Mouse (Mus musculus): Measurements from ENCODE around the gene Fam43a. TPM values are rescaled to one million over a fixed set of nuclear protein-coding genes. Genes with fewer than 3 reads are reported as not detected.

Fam43a gene
- total RNA-seq (2014; fragmentation: Nextera tagmentation) = 7.5 and 9.6 TPM in 2 replicates
- total RNA-seq (2017) = 7.2 and 11.9 TPM in 2 replicates

DNA sequence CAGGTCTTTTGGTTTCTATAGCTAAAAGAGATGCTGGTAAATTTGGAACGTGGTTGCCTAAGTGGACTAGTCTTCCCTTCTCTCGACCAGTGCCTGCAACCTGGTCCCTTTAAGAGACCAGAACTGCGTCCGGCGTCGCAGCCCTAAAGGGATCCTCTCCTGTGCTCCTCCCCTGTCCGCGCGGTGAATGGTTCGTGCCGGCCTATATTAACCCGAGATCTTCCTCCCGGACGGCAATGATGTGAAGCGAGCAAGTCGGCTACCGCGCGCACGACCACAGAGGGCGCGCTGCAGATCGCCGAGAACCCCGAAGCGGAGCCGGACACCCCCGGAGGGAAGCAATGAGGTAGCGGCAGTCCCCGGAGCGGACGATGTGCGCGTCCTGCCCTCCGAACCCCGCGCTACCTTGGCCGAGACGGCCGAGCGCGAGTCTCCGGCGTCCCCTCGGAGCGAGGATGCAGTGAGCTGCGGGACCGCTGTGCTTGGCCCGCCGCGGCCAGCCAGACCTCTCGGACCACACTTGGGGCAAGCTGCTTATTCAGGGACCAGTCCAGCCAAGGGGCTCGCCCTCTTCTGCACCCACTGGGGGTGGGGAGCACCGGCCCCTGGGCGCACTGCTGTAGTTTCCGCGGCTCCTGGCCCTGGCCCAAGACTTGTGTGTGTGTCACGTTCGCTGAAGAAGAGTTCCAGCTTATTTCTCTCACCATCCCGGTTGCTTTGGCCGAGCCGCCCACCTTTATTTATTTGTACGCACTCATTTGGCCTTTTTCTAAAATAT, at the start of gene Fam43a:
Gene Fam43a (plus strand): TSS at position 233 of the 778 bp plus-strand sequence.
- peak; percentile 56 for ATAC-seq (replicated peaks; ENCODE audit: poor library complexity, severe bottlenecking)

- peak; percentile 87 for ATAC-seq (replicated peaks; ENCODE audit: poor library complexity, severe bottlenecking)
Measured at GRCm38 (mm10) chr16:30549966-30550747, 49.4 kb upstream of the Fam43a start.

- peak; percentile 40 for ATAC-seq (replicated peaks; ENCODE audit: poor library complexity, severe bottlenecking)
Measured at GRCm38 (mm10) chr16:30550748-30551192, 48.8 kb upstream of the Fam43a start, which contains the start of gene Tmem44. TSS of gene Tmem44 (minus strand) at chr16:30550842.

DNA sequence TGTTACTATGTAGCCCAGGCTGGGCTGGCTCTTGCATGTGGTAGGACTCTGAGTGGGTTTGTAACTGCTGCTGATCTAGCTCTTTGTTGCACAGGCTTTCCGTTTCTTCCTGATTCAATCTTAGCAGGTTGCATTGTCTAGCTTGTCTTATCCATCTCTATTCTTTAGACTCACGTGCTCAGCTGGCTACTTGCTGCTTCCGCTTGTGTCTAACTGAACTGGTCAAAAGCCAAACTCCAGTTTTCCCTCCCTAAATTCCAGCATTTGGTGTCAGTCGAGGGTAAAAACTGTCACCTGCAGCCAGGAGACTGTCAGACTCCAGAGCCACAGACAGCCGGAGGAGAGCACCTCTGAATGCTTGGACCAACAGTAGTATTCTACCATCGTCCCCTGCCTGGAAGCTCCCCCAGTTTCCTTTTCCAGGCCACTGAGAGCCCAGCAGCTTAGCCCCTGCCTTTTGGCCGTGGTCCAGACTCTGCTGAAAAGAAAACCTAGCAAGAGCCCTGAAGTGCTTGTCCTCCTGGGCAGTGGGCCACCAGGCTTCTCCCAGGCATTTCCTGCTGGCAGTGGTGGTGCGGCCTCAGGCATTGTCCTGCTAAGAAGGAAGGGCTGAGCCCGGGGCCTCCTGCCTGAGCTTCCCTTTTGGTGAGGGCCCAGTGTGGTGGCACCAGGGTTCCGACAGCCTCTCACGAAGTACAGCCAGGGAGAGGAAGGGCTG, 46.7 kb upstream of the Fam43a start:
- peak; percentile 26; the same call in 1 of the 2 replicates for ATAC-seq (replicated peaks; ENCODE audit: poor library complexity, severe bottlenecking)

GRCm38 (mm10) chr16:30554109-30554508, 45.4 kb upstream of the Fam43a start:
- ATAC-seq (replicated peaks; ENCODE audit: poor library complexity, severe bottlenecking) = no peak

- ATAC-seq (replicated peaks; ENCODE audit: poor library complexity, severe bottlenecking) = no peak
Measured at GRCm38 (mm10) chr16:30559312-30559992, 40.1 kb upstream of the Fam43a start.

DNA sequence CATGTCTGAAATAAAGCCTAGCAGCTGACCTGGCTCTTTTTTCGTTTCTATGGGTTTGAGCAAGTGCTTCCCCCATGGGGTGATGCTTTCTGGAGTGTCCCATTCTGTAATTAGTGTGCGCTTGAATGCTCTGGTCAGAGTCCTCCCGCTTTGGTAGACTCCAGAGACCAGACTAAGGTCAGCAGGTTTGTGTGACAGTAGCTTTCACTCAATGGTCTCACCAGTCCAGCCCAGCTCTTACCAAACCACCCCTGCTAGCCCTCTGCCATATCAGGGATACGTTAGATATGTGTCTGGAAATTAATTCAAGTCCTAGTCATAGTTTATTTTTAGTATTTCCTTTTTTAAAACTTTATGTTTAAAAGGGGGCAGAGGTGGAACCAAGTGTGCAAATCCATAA, 38.9 kb upstream of the Fam43a start:
- no peak for ATAC-seq (replicated peaks; ENCODE audit: poor library complexity, severe bottlenecking)

GRCm38 (mm10) chr16:30565631-30566030, 33.9 kb upstream of the Fam43a start:
- no peak for ATAC-seq (replicated peaks; ENCODE audit: poor library complexity, severe bottlenecking)

DNA sequence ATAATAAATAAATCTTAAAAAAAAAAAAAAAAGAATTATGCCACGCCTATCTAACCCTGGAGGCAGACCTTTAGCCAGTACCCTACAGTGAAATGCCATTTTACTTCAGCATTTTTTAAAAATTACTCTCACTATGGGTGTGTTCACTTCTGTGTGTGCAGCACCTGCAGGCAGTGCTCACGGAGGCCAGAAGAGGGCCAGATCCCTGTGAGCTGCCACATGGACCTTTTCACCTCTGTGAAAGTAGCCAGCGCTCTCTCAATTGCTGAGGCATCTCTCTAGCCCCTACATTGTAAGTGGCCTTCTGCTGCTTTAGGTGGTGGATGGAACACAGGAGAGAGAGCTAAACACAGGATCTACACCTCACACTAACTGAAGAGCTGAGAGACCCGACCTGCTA, 29.4 kb upstream of the Fam43a start:
- ATAC-seq (replicated peaks; ENCODE audit: poor library complexity, severe bottlenecking) = no peak

DNA sequence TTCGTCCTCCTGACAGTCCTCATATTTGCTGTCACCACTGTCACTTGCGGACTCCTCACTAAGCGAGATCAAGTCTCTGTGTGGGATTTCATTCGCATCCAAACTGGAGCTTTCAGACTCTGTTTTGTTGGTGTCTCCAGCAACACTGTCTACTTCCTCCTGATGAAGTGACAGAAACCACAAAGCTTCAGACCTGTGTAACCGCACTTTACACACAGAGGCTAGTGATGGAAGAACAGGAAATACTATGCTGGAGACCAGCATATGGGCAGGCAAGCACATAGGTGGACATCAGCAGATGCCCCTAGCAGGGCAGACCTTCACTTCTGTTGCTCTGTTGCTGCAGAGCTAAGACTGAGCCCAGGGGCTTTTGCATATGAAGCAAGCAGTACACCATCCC, 28.1 kb upstream of the Fam43a start:
- peak; percentile 62 for ATAC-seq (replicated peaks; ENCODE audit: poor library complexity, severe bottlenecking)

GRCm38 (mm10) chr16:30572239-30572638, 27.3 kb upstream of the Fam43a start:
- ATAC-seq (replicated peaks; ENCODE audit: poor library complexity, severe bottlenecking) = no peak

DNA sequence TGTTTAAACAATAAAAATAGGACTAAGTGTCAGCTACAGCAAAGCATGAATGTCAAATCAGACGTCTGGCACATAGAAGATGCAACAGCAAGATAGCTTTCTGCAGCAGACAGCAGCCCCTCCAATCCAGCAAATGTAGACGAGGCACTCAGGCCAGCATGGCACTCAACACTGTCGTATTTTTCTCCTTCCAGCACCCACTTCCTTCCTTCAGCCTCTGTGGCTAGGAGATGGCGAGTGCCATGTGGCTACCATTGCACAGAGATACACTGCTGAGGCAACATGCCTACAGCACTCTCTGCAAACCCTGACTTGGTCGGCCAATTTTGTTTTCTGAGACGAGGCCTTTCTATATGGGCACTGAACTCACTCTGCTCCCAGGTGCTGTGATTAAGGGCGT, 23.7 kb upstream of the Fam43a start:
- ATAC-seq (replicated peaks; ENCODE audit: poor library complexity, severe bottlenecking) = no peak

DNA sequence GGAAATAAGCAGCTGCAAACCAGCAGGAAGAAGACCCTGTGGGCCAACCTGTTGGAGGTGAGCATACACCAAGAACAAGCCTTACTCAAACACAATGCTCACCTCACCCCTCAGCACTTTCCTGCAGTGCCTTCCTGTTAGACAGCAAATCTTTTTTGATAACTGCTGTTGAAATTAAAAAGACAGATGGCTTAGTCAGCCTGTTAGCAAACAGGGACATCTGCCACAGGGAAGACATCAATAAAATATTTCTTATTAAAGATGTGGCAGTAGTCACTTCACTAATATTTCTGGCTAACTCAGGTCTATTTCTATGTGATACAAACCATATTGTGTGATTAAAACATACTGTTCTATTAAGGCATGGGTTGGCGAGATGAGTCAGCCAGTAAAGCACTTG, 23.1 kb upstream of the Fam43a start:
- no peak for ATAC-seq (replicated peaks; ENCODE audit: poor library complexity, severe bottlenecking)

DNA sequence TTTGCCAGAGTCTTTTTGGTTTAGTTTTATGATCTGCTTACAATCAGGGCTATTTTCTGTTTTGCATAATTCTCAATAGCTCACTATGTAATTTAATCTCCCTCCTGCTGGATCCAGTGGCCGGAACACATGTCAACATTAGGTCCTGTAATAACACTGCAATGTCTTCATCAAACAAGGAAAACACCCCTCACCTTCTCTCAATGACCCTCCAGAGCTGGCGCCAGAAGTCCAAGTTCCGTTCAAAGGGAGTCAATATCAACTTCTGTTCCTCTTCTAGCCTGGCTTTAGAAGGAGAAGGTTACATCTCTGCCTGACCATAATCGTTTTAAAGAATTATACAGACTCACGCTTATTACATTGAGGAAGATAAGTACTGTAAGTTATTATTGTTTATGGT, 18.8 kb upstream of the Fam43a start:
- ATAC-seq (replicated peaks; ENCODE audit: poor library complexity, severe bottlenecking) = no peak

DNA sequence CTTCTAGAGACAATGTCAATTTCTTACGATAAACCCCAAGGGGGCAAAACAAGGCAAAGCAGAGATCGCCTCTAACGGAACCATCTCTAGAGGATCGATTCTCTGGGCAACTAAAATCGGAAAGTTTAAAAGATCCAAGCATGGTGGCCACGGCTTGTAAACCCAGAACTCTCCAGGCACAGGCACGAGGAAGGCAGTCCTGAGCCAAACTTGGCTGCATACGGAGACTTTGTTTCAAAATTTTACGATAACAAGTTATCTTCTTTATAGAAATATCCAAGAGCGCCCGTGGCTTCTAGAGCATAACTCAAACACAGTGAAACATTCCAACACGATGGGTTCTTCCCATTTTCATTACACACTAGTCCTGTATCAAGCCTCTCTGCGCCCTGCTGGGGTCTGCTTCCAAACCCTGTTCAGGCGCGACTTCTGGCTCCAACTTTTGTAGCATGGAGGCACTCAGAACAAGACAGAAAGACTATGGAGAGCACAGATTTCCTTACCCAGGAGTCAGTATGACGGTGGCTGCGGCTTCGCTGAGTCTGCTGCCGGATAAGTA, 12.5 kb upstream of the Fam43a start:
- ATAC-seq (replicated peaks; ENCODE audit: poor library complexity, severe bottlenecking) = no peak; the same call in 1 of the 2 replicates

- peak; percentile 92 for ATAC-seq (replicated peaks; ENCODE audit: poor library complexity, severe bottlenecking)
Measured at GRCm38 (mm10) chr16:30587494-30588327, 11.8 kb upstream of the Fam43a start, which contains the start of gene Lsg1. TSS of gene Lsg1 (minus strand) at chr16:30587592.

DNA sequence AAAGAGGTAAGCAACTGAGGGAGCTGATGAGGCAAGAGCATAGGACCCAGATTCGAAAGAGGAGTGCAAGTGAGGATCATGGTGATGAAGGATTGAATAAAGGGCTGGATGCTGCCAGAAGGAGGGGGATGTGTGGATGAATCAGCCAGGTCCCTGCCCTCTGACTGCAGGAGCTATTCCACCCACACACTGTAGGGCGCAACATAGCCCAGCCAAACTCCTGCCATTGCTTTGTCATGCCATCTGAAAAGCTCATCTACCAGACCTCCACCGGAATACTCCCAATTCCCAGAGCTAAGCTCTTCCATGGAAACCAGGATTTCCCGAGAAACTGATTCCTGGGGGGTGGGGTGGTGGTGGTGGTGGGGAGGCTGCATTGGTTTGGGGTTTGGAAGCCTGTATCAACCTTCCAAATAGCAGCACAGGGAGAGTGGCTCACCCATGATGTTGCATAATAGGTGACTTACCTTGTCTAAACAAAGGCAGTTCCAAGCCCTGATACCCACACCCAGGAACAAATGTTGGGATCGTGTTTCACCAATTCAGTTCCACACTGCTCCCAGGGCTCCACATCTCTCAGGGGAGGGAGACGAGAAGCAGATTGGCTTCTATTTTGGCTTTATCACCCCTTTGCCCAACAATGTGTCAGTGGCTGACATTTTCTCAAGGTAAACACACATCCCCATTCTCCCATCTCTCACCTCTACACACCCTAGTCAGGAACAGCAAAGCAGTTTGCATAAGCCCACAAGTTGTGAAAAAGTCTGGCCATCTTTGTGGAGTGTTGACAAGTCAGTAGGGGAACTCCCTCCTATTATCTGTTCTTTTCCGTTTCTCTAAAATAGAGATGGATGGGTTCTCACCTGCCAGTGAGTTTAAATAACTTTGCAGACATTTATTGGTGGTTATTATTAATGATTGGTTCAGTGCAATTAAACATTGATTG, 9.0 kb upstream of the Fam43a start:
- no peak for ATAC-seq (replicated peaks; ENCODE audit: poor library complexity, severe bottlenecking)

- ATAC-seq (replicated peaks; ENCODE audit: poor library complexity, severe bottlenecking) = no peak
Measured at GRCm38 (mm10) chr16:30591990-30592389, 7.5 kb upstream of the Fam43a start.

All from granulocyte monocyte progenitor cell, adult 5-6 weeks (primary cell).